Mouse (Mus musculus) ES-E14 (cell line): ENCODE measurements at regions not wholly inside any gene's neighbourhood (a gene's known extent, or its start where the extent isn't known, plus 50 kb on each side); places are given as distances from the start of the nearest gene placed in this dataset.

ENCODE experiments used
- CHD2 ChIP-seq: IDR thresholded peaks from 2 replicates; pipeline ENCODE4 v1.6.1; 2014; ENCODE audit warnings: mild to moderate bottlenecking, low read depth, low read length, inconsistent platforms
- HCFC1 ChIP-seq: IDR thresholded peaks from 2 replicates; pipeline ENCODE4 v1.6.1; 2012; ENCODE audit warnings: low read length, inconsistent platforms, borderline replicate concordance; ENCODE audit not compliant: insufficient read depth
- MAFK ChIP-seq: IDR thresholded peaks from 2 replicates; pipeline ENCODE4 v1.6.1; 2014; ENCODE audit warnings: mild to moderate bottlenecking, low read depth, low read length, inconsistent platforms; ENCODE audit not compliant: insufficient read depth
- ZC3H11A ChIP-seq: IDR thresholded peaks from 2 replicates; pipeline ENCODE4 v1.6.1; 2012; ENCODE audit warnings: low read depth, mild to moderate bottlenecking, inconsistent platforms, low read length, borderline replicate concordance
- ZNF384 ChIP-seq: IDR thresholded peaks from 2 replicates; pipeline ENCODE4 v1.6.1; 2012; ENCODE audit warnings: low read depth, low read length, inconsistent platforms

DNA sequence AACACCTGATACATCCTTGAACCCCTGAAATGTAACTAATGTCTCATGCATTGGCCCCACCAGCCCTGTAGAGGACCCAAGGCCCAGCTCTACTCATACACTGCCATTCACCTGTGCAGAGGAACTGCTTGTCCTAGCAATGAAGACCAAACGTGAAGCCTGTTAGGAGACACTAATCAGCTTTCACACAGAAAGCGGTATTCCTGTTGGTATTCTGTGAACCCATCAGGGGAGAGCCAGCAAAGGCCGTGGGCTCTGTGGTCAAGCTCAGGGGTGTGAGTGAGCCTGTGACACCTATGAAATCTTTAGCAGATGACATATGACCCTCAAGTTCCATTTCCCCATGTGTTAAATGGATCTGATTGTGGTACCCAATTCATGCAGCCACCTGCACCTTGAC, 73.3 kb upstream of the Irx6 start:
- TF ChIP-seq ZNF384 (no peak), HCFC1 (no peak), CHD2 (no peak), ZC3H11A (no peak), MAFK (no peak)
